Mouse (Mus musculus) spleen, adult 2 months (tissue): Measurements from ENCODE around the gene Trp53rkb.

Source experiments
- CTCF ChIP-seq: fragments of 200-500 bp; IDR thresholded peaks from 2 replicates; pipeline ENCODE4 v1.5.1; 2011; ENCODE audit warnings: mild to moderate bottlenecking, inconsistent platforms; ENCODE audit not compliant: insufficient read depth, insufficient read length, insufficient replicate concordance; ENCODE audit errors: extremely low read depth
- POLR2A ChIP-seq: fragments of 200-500 bp; IDR thresholded peaks from 2 replicates; pipeline ENCODE4 v1.6.1; 2011; ENCODE audit warnings: low read depth, low read length, inconsistent platforms

GRCm38 (mm10) chr2:166801436-166801835, 9.1 kb downstream of the Trp53rkb start:
- TF ChIP-seq POLR2A (no peak), CTCF (no peak)
